Mouse (Mus musculus) kidney, adult 2 months (tissue): ENCODE data around the gene Eml1.

Experiments
- CTCF ChIP-seq: fragments of 200-500 bp; conservative IDR thresholded peaks from 2 replicates; pipeline ENCODE4 v1.5.1; 2011; ENCODE audit warnings: low read depth, mild to moderate bottlenecking, control low read depth, low read length, moderate library complexity, mixed read lengths; ENCODE audit not compliant: insufficient read depth, insufficient read length
- POLR2A ChIP-seq: fragments of 200-500 bp; IDR thresholded peaks from one replicate; pipeline ENCODE4 v1.6.1; 2011; ENCODE audit warnings: low read depth, low read length, control low read depth

- TF ChIP-seq CTCF (no peak), POLR2A (no peak)
Measured at GRCm38 (mm10) chr12:108534484-108534883, 163.7 kb downstream of the Eml1 start.
